Mouse (Mus musculus) neural tube, embryonic 14.5 days (tissue): ENCODE measurements around the gene Trnp1. TPM values are rescaled to one million over a fixed set of nuclear protein-coding genes. Genes with fewer than 3 reads are reported as not detected.

Source experiments
- ATAC-seq: fragments of 200-750 bp; cut with Nextera tagmentation; 2 replicates; pipeline ENCODE4 v1.8.0; 2017; ENCODE audit warnings: low read depth, mild to moderate bottlenecking, moderate TSS enrichment, moderate library complexity
- H3K27ac ChIP-seq: fragments of 300-500 bp; sonication (generic); 2 replicates; pipeline ENCODE4 v1.5.1; 2014; ENCODE audit warnings: low read depth, mild to moderate bottlenecking, control low read depth, low read length, moderate library complexity, mixed read lengths
- H3K27me3 ChIP-seq: fragments of 300-500 bp; sonication (generic); 2 replicates; pipeline ENCODE4 v1.6.1; 2014; ENCODE audit warnings: low read length; ENCODE audit not compliant: control insufficient read depth, insufficient read depth
- H3K36me3 ChIP-seq: fragments of 300-500 bp; sonication (generic); 2 replicates; pipeline ENCODE4 v1.6.1; 2014; ENCODE audit warnings: low read length, mixed read lengths; ENCODE audit not compliant: control insufficient read depth, insufficient read depth
- H3K4me1 ChIP-seq: fragments of 300-500 bp; sonication (generic); 2 replicates; pipeline ENCODE4 v1.6.1; 2014; ENCODE audit warnings: low read length; ENCODE audit not compliant: control insufficient read depth, insufficient read depth
- H3K4me2 ChIP-seq: fragments of 300-500 bp; sonication (generic); 2 replicates; pipeline ENCODE4 v1.6.1; 2014; ENCODE audit warnings: mild to moderate bottlenecking, low read depth, low read length, control low read depth
- H3K4me3 ChIP-seq: fragments of 300-500 bp; sonication (generic); 2 replicates; pipeline ENCODE4 v1.5.1; 2014; ENCODE audit warnings: low read depth, low read length, control low read depth, mixed read lengths
- H3K9ac ChIP-seq: fragments of 300-500 bp; sonication (generic); replicated peaks from 2 replicates; pipeline ENCODE4 v1.6.1; 2014; ENCODE audit warnings: low read depth, mild to moderate bottlenecking, control low read depth, low read length, mixed read lengths
- H3K9me3 ChIP-seq: fragments of 300-500 bp; sonication (generic); 2 replicates; pipeline ENCODE4 v1.6.1; 2016; ENCODE audit warnings: low read length; ENCODE audit not compliant: control insufficient read depth
- WGBS: fragments of 180-500 bp; shearing (Covaris S2); extraction: QIAGEN DNeasy Blood & Tissue Kit; methylation state at CpG from one replicate; pipeline ENCODE4 v1.1.7; 2014; 5-methylcytosine and 5-hydroxymethylcytosine counted together
- polyA plus RNA-seq: library from polyadenylated mRNA; unstranded; fragments of >200 nt; fragmentation: Nextera tagmentation; extraction: Ambion mirVana; gene quantifications from 2 replicates; pipeline ENCODE4 v1.2.1, GENCODE M21; 2014

The Trnp1 gene
- polyA plus RNA-seq, 1 experiment from 2014 or later = 11.2 TPM

DNA sequence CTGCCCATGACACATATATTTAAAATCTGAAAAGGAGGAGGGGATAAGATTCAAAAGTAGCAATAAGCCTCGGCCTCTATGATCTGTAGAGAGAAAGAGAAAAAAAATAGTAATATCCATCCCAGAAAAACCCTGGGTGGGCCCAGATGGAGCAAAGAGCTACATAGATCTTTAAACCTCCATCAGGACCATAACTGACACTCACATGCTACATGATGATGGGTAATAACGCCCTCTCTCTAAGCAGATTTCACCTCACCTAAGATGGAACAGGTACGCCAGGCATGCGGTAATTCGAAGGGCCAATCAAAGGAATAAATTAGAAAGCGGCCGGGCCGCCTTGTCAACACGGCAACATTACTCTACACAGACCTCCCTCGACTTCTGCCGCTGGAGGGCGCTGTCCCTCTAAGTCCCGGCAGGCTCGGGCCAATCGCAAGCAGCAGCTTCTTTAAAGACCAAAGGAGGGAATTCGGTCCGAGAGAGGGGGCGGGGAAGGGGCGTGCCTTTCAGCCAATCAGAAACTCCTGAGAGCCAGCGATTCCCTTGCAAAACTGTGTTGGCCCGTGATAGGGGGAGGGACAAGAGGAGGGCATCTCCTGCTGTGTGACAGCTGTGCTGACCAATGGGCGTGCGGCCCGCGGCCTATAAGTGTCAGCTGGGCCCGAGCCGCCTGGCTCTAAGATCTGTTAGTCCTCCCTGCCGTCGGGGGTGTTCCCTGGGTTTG, 18.7 kb downstream of the Trnp1 start, which contains the start of gene Tent5b:
Gene Tent5b, plus strand, starts transcription at position 675 of the 727 bp plus-strand sequence.
- Histone ChIP-seq H3K27me3 (peaks cover 14% of the 10 kb centered on the region), H3K4me1 (no peaks in the 10 kb centered on the region), H3K36me3 (no peaks in the 10 kb centered on the region), H3K9me3 (no peaks in the 10 kb centered on the region), H3K27ac (no peak within 1 kb of the TSS), H3K4me2 (peak within 1 kb of the TSS; percentile 46), H3K4me3 (peak within 1 kb of the TSS; percentile 29), H3K9ac (no peak within 1 kb of the TSS; the same call in 1 of the 2 replicates)
- WGBS = 3% methylated on average over 29 of the region's 29 CpGs
- peak; percentile 96 for ATAC-seq

- no peak for ATAC-seq
- H3K9ac ChIP-seq = no peak overlapping the region
- no peaks in the 10 kb centered on the region; the same call in 1 of the 2 replicates for H3K27me3 ChIP-seq
- H3K4me3 ChIP-seq = no peak overlapping the region
- H3K36me3 ChIP-seq = no peaks in the 10 kb centered on the region
- H3K4me2 ChIP-seq = no peak overlapping the region
- WGBS = 67% methylated on average over 2 of the region's 2 CpGs
- H3K4me1 ChIP-seq = no peaks in the 10 kb centered on the region
- H3K27ac ChIP-seq = no peak overlapping the region
- no peaks in the 10 kb centered on the region for H3K9me3 ChIP-seq
Observed at GRCm38 (mm10) chr4:133473833-133474232, 24.5 kb downstream of the Trnp1 start.

GRCm38 (mm10) chr4:133471135-133471821, 27.1 kb downstream of the Trnp1 start:
- Histone ChIP-seq H3K9ac (no peak overlapping the region), H3K27ac (no peak overlapping the region), H3K9me3 (no peaks in the 10 kb centered on the region), H3K4me2 (no peak overlapping the region), H3K4me3 (no peak overlapping the region), H3K36me3 (no peaks in the 10 kb centered on the region), H3K4me1 (no peaks in the 10 kb centered on the region), H3K27me3 (no peaks in the 10 kb centered on the region; the same call in 1 of the 2 replicates)
- 83% methylated on average over 7 of the region's 7 CpGs for WGBS
- ATAC-seq = no peak

DNA sequence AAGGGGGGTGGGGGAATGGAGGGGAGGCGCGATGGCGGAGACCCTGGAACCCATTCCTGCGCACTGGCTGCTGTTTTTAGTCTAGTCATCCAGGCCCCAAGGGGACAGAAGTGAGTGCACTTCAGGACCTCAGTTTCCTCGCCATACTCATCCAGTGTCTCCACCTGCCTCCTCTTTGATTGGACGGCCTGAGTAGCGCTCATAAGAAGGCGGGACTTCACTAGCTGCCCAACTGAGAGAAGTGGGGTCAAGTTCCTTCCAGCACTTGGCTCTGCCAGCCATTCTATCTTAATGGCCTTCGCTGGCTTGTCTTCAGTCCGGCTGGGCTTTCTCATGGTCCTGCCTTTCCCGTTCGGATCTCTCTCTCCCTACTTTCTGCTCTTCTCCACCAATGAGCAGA, 29.2 kb downstream of the Trnp1 start:
- H3K9me3 ChIP-seq = no peaks in the 10 kb centered on the region
- H3K4me1 ChIP-seq = no peaks in the 10 kb centered on the region
- no peak overlapping the region for H3K9ac ChIP-seq
- H3K27ac ChIP-seq = no peak overlapping the region
- no peaks in the 10 kb centered on the region; the same call in 1 of the 2 replicates for H3K27me3 ChIP-seq
- no peak overlapping the region for H3K4me2 ChIP-seq
- no peak for ATAC-seq
- WGBS = 11% methylated on average over 12 of the region's 12 CpGs
- no peaks in the 10 kb centered on the region for H3K36me3 ChIP-seq
- H3K4me3 ChIP-seq = no peak overlapping the region

DNA sequence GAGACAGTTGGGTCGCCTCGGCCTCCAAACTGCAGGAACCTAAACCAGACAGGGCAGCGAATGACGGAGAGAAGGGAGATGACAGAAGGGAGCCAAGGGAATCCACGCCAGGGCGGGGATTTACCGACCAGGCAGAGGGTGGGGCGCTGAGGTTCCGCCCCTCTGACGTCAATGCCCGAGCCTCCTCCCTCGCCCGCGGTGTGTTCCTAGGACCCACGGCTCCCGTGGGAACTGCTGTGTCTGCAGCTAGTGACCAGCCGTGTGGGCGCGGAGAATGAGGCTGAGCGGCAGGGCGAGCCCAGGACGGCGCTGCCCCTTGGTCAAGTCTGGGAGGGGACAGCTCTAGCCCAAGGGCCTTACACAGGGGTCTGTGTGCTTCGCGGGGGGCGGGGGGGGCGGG, 30.3 kb downstream of the Trnp1 start:
- Histone ChIP-seq H3K36me3 (no peaks in the 10 kb centered on the region), H3K4me3 (peak overlapping the region; percentile 39), H3K9ac (peak overlapping the region; percentile 51), H3K27ac (no peak overlapping the region), H3K4me1 (no peaks in the 10 kb centered on the region), H3K27me3 (no peaks in the 10 kb centered on the region; the same call in 1 of the 2 replicates), H3K4me2 (peak overlapping the region; percentile 91), H3K9me3 (no peaks in the 10 kb centered on the region)
- WGBS = under 1% methylated on average over 25 of the region's 27 CpGs
- ATAC-seq = no peak; the same call in 1 of the 2 replicates

DNA sequence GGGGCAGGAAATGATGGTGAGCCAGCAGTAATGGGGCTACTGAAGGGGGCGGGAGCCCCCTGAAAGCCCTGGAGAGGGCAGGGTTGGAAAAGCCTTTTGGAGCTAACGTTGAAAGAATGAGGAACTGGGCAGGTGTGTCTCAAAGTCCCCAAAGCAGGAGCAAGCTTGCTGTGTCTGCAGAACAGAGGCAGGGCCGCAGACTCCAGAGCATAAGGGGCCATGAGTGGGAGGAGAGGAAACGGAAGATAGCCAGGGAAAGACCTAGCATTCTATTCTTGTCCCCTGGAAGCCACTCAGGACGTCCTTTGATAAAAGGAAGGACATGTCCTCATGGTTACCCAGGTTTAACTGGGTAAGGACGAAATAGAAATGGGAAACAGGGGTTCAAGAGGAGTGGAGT, 35.2 kb downstream of the Trnp1 start:
- no peaks in the 10 kb centered on the region for H3K27me3 ChIP-seq
- no peaks in the 10 kb centered on the region for H3K4me1 ChIP-seq
- no peak overlapping the region for H3K27ac ChIP-seq
- H3K4me3 ChIP-seq = no peak overlapping the region
- 58% methylated on average over 6 of the region's 6 CpGs for WGBS
- ATAC-seq = no peak
- no peak overlapping the region for H3K9ac ChIP-seq
- H3K36me3 ChIP-seq = no peaks in the 10 kb centered on the region
- no peaks in the 10 kb centered on the region for H3K9me3 ChIP-seq
- no peak overlapping the region for H3K4me2 ChIP-seq

DNA sequence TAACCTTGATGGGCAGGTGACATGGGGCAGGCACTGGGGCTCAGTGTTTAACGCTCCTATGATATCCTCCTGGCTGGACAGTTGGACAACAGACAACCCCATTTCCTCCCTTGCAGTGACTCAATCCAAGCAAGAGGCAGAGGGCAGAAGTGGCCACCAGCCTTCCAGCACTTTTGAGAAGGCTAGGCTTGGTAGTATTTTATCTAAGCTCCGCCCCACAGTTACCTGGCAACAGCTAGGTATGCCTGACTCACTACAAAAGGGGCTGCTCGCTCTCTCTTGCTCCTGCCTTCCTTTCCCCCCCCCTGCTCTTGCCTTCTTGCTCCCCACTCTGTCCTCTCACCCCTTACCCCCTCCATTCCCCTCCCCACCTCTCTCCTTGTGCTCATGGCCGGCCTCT, 37.0 kb downstream of the Trnp1 start:
- 86% methylated on average over 3 of the region's 4 CpGs for WGBS
- Histone ChIP-seq H3K36me3 (no peaks in the 10 kb centered on the region), H3K4me3 (no peak overlapping the region), H3K4me1 (no peaks in the 10 kb centered on the region), H3K27ac (no peak overlapping the region), H3K9ac (no peak overlapping the region), H3K27me3 (no peaks in the 10 kb centered on the region), H3K9me3 (no peaks in the 10 kb centered on the region), H3K4me2 (no peak overlapping the region)
- no peak for ATAC-seq

DNA sequence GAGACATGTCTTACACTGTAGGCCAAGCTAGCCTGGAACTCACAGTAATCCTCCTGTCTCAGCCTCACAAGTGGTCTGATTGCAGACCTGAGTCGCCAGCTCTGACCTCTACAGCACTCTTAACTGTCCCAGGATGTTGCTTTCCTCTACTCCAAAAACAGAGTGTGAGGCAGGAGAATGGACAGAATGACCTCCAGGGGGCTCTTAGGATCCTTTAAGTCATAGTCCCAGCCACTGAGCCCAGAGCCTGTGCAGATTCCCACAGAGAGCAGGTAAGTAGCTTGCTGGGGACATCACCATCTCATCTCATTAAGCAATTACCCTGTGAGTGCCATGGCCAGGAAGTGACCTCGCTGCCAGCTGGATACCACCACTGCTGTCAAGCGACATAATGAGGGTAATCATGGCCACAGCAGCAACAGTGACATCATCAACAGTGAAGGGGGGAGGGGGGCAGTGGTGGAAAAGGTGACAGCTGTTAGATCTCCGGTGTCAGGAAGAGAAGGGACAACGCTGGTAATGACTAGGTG, 37.5 kb downstream of the Trnp1 start:
- Histone ChIP-seq H3K4me3 (no peak overlapping the region), H3K9ac (no peak overlapping the region), H3K36me3 (no peaks in the 10 kb centered on the region), H3K27me3 (no peaks in the 10 kb centered on the region), H3K4me2 (no peak overlapping the region), H3K9me3 (no peaks in the 10 kb centered on the region), H3K27ac (no peak overlapping the region), H3K4me1 (no peaks in the 10 kb centered on the region)
- no peak for ATAC-seq
- WGBS = 34% methylated on average over 5 of the region's 5 CpGs

DNA sequence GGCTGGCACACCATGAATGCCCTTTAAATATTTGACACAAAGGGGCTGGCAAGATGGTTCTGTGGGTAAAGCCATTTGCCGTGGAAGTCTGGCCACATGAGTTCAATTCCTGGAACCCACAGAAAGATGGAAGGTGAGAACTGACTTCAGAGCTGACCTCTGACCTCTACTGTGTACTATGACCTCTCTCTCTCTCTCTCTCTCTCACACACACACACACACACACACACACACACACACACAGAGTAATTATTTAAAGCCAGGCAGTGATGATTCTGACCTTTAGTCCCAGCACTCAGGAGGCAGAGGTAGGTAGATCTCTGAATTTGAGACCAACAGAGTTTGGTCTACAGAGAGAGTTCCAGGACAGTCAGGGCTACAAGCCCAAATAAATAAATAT, 38.3 kb downstream of the Trnp1 start:
- Histone ChIP-seq H3K27me3 (no peaks in the 10 kb centered on the region), H3K9ac (no peak overlapping the region), H3K36me3 (no peaks in the 10 kb centered on the region), H3K4me1 (no peaks in the 10 kb centered on the region), H3K4me3 (no peak overlapping the region), H3K9me3 (no peaks in the 10 kb centered on the region), H3K4me2 (no peak overlapping the region), H3K27ac (no peak overlapping the region)
- 82% methylated on average over 1 of the region's 1 CpGs for WGBS
- ATAC-seq = no peak
